Mouse (Mus musculus): ENCODE measurements around the gene Bag1.
"Not testable (repeated sequence)": the region's sequence is repeated elsewhere in the genome, so short reads cannot be mapped to it uniquely, and the experiment has no call there.

Bag1 gene

GRCm38 (mm10) chr4:40936175-40936839 lies 11.8 kb downstream of the Bag1 start:
- DNase-seq (ENCODE audit: low read depth, low spot score), result peak; percentile 31

GRCm38 (mm10) chr4:40934369-40934768 lies 13.7 kb downstream of the Bag1 start:
- DNase-seq (ENCODE audit: low read depth, low spot score), result not testable (repeated sequence)

- DNase-seq (ENCODE audit: low read depth, low spot score), result no peak
Measured at GRCm38 (mm10) chr4:40933694-40934093, 14.4 kb downstream of the Bag1 start.

- DNase-seq (ENCODE audit: low read depth, low spot score), result no peak
Measured at GRCm38 (mm10) chr4:40929046-40929445, 19.0 kb downstream of the Bag1 start.

- DNase-seq (ENCODE audit: low read depth, low spot score), result no peak
Measured at GRCm38 (mm10) chr4:40925568-40925967, 22.5 kb downstream of the Bag1 start.

- no peak for DNase-seq (ENCODE audit: low read depth, low spot score)
Measured at GRCm38 (mm10) chr4:40923087-40923651, 24.9 kb downstream of the Bag1 start.

- DNase-seq (ENCODE audit: low read depth, low spot score), result no peak
Measured at GRCm38 (mm10) chr4:40921288-40921687, 26.8 kb downstream of the Bag1 start.

GRCm38 (mm10) chr4:40920576-40920975 lies 27.5 kb downstream of the Bag1 start:
- DNase-seq (ENCODE audit: low read depth, low spot score), result no peak

GRCm38 (mm10) chr4:40919785-40920184 lies 28.3 kb downstream of the Bag1 start, which contains the start of gene Spink4:
Gene Spink4 (plus strand): TSS chr4:40920052.
- no peak for DNase-seq (ENCODE audit: low read depth, low spot score)

- no peak for DNase-seq (ENCODE audit: low read depth, low spot score)
Measured at GRCm38 (mm10) chr4:40916592-40917155, 31.4 kb downstream of the Bag1 start.

GRCm38 (mm10) chr4:40915947-40916346 lies 32.1 kb downstream of the Bag1 start:
- DNase-seq (ENCODE audit: low read depth, low spot score), result no peak

GRCm38 (mm10) chr4:40914287-40914867 lies 33.7 kb downstream of the Bag1 start:
- no peak for DNase-seq (ENCODE audit: low read depth, low spot score)

- DNase-seq (ENCODE audit: low read depth, low spot score), result no peak
Measured at GRCm38 (mm10) chr4:40908261-40908969, 39.7 kb downstream of the Bag1 start.

- no peak for DNase-seq (ENCODE audit: low read depth, low spot score)
Measured at GRCm38 (mm10) chr4:40906298-40906697, 41.8 kb downstream of the Bag1 start.

GRCm38 (mm10) chr4:40900612-40901011 lies 47.5 kb downstream of the Bag1 start:
- DNase-seq (ENCODE audit: low read depth, low spot score), result no peak

- DNase-seq (ENCODE audit: low read depth, low spot score), result no peak
Measured at GRCm38 (mm10) chr4:40900071-40900470, 48.0 kb downstream of the Bag1 start.

GRCm38 (mm10) chr4:40899264-40899663 lies 48.8 kb downstream of the Bag1 start:
- no peak for DNase-seq (ENCODE audit: low read depth, low spot score)

- DNase-seq (ENCODE audit: low read depth, low spot score), result no peak
Measured at GRCm38 (mm10) chr4:40898476-40899044, 49.5 kb downstream of the Bag1 start.

- DNase-seq (ENCODE audit: low read depth, low spot score), result no peak
Measured at GRCm38 (mm10) chr4:40895646-40896045, 52.4 kb downstream of the Bag1 start.

GRCm38 (mm10) chr4:40895118-40895517 lies 53.0 kb downstream of the Bag1 start:
- no peak for DNase-seq (ENCODE audit: low read depth, low spot score)

- no peak for DNase-seq (ENCODE audit: low read depth, low spot score)
Measured at GRCm38 (mm10) chr4:40891206-40891605, 56.9 kb downstream of the Bag1 start.

GRCm38 (mm10) chr4:40889983-40890382 lies 58.1 kb downstream of the Bag1 start:
- no peak for DNase-seq (ENCODE audit: low read depth, low spot score)
